Mouse (Mus musculus) hindbrain, embryonic 14.5 days (tissue): ENCODE measurements around the gene Rsg1. TPM values are rescaled to one million over a fixed set of nuclear protein-coding genes. Genes with fewer than 3 reads are reported as not detected.

Source experiments
- polyA plus RNA-seq: library from polyadenylated mRNA; unstranded; fragments of >200 nt; fragmentation: Nextera tagmentation; extraction: Ambion mirVana; gene quantifications from 2 replicates; pipeline ENCODE4 v1.2.1, GENCODE M21; 2014

Rsg1 gene
- polyA plus RNA-seq, 1 experiment from 2014 or later = 6.0 TPM

Other genes starting within 250 kb of the Rsg1 start
- gene Atp13a2, start 227.1 kb upstream of the Rsg1 start, polyA plus RNA-seq = 176 and 178 TPM in 2 replicates
- gene Mfap2, start 203.5 kb upstream of the Rsg1 start, polyA plus RNA-seq = 164 and 190 TPM in 2 replicates
- gene Crocc, start 153.4 kb upstream of the Rsg1 start, polyA plus RNA-seq = 5.0 and 5.4 TPM in 2 replicates
- gene Necap2, start 135.6 kb upstream of the Rsg1 start, polyA plus RNA-seq = 44.2 and 46.9 TPM in 2 replicates
- 0.46 and 0.96 TPM in 2 replicates for gene Spata21, start 125.6 kb upstream of the Rsg1 start, polyA plus RNA-seq
- gene Szrd1, start 74.2 kb upstream of the Rsg1 start, polyA plus RNA-seq = 17.8 and 23.7 TPM in 2 replicates
- gene Fbxo42, start 66.0 kb upstream of the Rsg1 start, polyA plus RNA-seq = 26.2 and 27.6 TPM in 2 replicates
- gene Arhgef19, start 25.5 kb downstream of the Rsg1 start, polyA plus RNA-seq = 0.78 and 1.1 TPM in 2 replicates
- gene Epha2, start 87.3 kb downstream of the Rsg1 start, polyA plus RNA-seq = 0.64 and 0.95 TPM in 2 replicates
- 40.1 and 50.4 TPM in 2 replicates for gene Fam131c, start 154.3 kb downstream of the Rsg1 start, polyA plus RNA-seq
- gene Clcnka, start 184.8 kb downstream of the Rsg1 start, polyA plus RNA-seq = 0.20 and 0.56 TPM in 2 replicates
- not detected in 2 replicates for gene Clcnkb, start 202.1 kb downstream of the Rsg1 start, polyA plus RNA-seq
- gene Hspb7, start 206.8 kb downstream of the Rsg1 start, polyA plus RNA-seq = 0.16 TPM in 1 of 2 replicates, not detected in the other
- gene Srarp, start 222.1 kb downstream of the Rsg1 start, polyA plus RNA-seq = 0.29 TPM in 1 of 2 replicates, not detected in the other
- 29.5 and 30.7 TPM in 2 replicates for gene Zbtb17, start 230.7 kb downstream of the Rsg1 start, polyA plus RNA-seq